Mouse (Mus musculus): Measurements from ENCODE around the gene Cc2d1b. TPM values are rescaled to one million over a fixed set of nuclear protein-coding genes. Genes with fewer than 3 reads are reported as not detected.
A peak's percentile ranks its signal among the peaks of the same experiment; 100 is the strongest.

The Cc2d1b gene
- total RNA-seq (2012; rRNA removed) (35.6 and 37.0 TPM in 2 replicates), polyA plus RNA-seq (2012; ENCODE audit: insufficient read depth in 1 of 2, insufficient read length in 2 of 2, low read depth in 1 of 2, low replicate concordance in 2 of 2, missing spikeins in 1 of 2) (10 to 100 TPM in 1 of 2 experiments, not detected in 1; 50.3 TPM)

- Histone ChIP-seq H3K79me2 (ENCODE audit: control insufficient read depth, insufficient read depth, low read length, poor library complexity) (peaks cover 7% of the 10 kb centered on the region), H3K9ac (ENCODE audit: control insufficient read depth, low read depth, low read length, poor library complexity, severe bottlenecking) (peak within 1 kb of the TSS; percentile 92), H3K9me3 (replicated peaks; ENCODE audit: insufficient read depth, low read length) (no peaks in the 10 kb centered on the region), H3K36me3 (ENCODE audit: control insufficient read depth in 1 of 2, insufficient read depth in 2 of 2, low read length in 2 of 2) (peaks cover under 1 to 11% of the 10 kb centered on the region in 2 experiments), H3K27ac (ENCODE audit: control insufficient read depth, low read depth, low read length) (peak within 1 kb of the TSS; percentile 64), H3K4me1 (ENCODE audit: control insufficient read depth in 1 of 2, insufficient read depth in 2 of 2, low read length in 2 of 2) (peaks cover 0 to 17% of the 10 kb centered on the region in 2 experiments; a peak in 3 of 4 replicates), H3K27me3 (ENCODE audit: control insufficient read depth in 1 of 2, insufficient read depth in 2 of 2, low read length in 2 of 2) (no peaks in the 10 kb centered on the region), H3K4me3 (ENCODE audit: control insufficient read depth in 1 of 2, insufficient read depth in 1 of 2, low read depth in 2 of 2, low read length in 2 of 2) (peak within 1 kb of the TSS; percentile 66 to 74)
- TF ChIP-seq ZMIZ1 (IDR thresholded peaks at IDR 0.05; ENCODE audit: low read depth, low read length), result peak; percentile 77
- peak; percentile 44; the same call in 1 of the 2 replicates for TF ChIP-seq ETS1 (IDR thresholded peaks at IDR 0.05; ENCODE audit: low read depth, low read length)
- peak; percentile 71 for TF ChIP-seq CHD2 (IDR thresholded peaks at IDR 0.05; ENCODE audit: low read length)
- no peak for TF ChIP-seq CHD1 (IDR thresholded peaks at IDR 0.05; ENCODE audit: low read depth, low read length)
- TF ChIP-seq HCFC1 (IDR thresholded peaks at IDR 0.05; ENCODE audit: low read depth, low read length), result peak; percentile 75
- peak; percentile 97 for TF ChIP-seq NRF1 (IDR thresholded peaks at IDR 0.05; ENCODE audit: insufficient read depth, low read depth, low read length, poor library complexity, severe bottlenecking)
- TF ChIP-seq ELF1 (IDR thresholded peaks at IDR 0.05; ENCODE audit: low read depth, low read length), result peak; percentile 43
- peak; percentile 100 for TF ChIP-seq USF1 (IDR thresholded peaks at IDR 0.05; ENCODE audit: low read depth, low read length)
- peak; percentile 96 for TF ChIP-seq MAX (IDR thresholded peaks at IDR 0.05; ENCODE audit: low read length)
- no peak for TF ChIP-seq GABPA (IDR thresholded peaks at IDR 0.05; ENCODE audit: low read depth, low read length)
- peak; percentile 69 for TF ChIP-seq SIN3A (IDR thresholded peaks at IDR 0.05; ENCODE audit: low read length)
- no peak for TF ChIP-seq POLR2AphosphoS5 (IDR thresholded peaks at IDR 0.05; ENCODE audit: borderline replicate concordance, low read depth, low read length)
- peak; percentile 49; the same call in 1 of the 2 replicates for TF ChIP-seq MYC (IDR thresholded peaks at IDR 0.05; ENCODE audit: low read depth, low read length)
- TF ChIP-seq USF2 (IDR thresholded peaks at IDR 0.05; ENCODE audit: borderline replicate concordance in 1 of 2, insufficient read depth in 1 of 2, low read depth in 1 of 2, low read length in 2 of 2), result peak; percentile 60 to 91
- TF ChIP-seq MAZ (IDR thresholded peaks at IDR 0.05; ENCODE audit: low read depth, low read length), result peak; percentile 73
- no peak for TF ChIP-seq RCOR1 (IDR thresholded peaks at IDR 0.05; ENCODE audit: low read depth, low read length)
- peak; percentile 88 to 96 for TF ChIP-seq POLR2A (IDR thresholded peaks at IDR 0.05; ENCODE audit: control insufficient read depth in 1 of 2, insufficient read depth in 1 of 2, low read depth in 1 of 2, low read length in 2 of 2, poor library complexity in 1 of 2)
- TF ChIP-seq UBTF (IDR thresholded peaks at IDR 0.05; ENCODE audit: borderline replicate concordance, insufficient read depth, low read depth, low read length), result peak; percentile 63; the same call in 1 of the 2 replicates
- TF ChIP-seq POLR2AphosphoS2 (IDR thresholded peaks at IDR 0.05; ENCODE audit: low read length), result peak; percentile 69; the same call in 1 of the 2 replicates
- peak; percentile 98 for TF ChIP-seq BHLHE40 (IDR thresholded peaks at IDR 0.05; ENCODE audit: borderline replicate concordance, low read depth, low read length)
- TF ChIP-seq E2F4 (IDR thresholded peaks at IDR 0.05; ENCODE audit: borderline replicate concordance, low read depth, low read length), result peak; percentile 39; the same call in 1 of the 2 replicates
- peak; percentile 77; the same call in 1 of the 2 replicates for TF ChIP-seq MXI1 (IDR thresholded peaks at IDR 0.05; ENCODE audit: low read depth, low read length)
- TF ChIP-seq MAFK (IDR thresholded peaks at IDR 0.05; ENCODE audit: borderline replicate concordance, low read depth, low read length), result no peak
- TF ChIP-seq TCF12 (IDR thresholded peaks at IDR 0.05; ENCODE audit: low read depth, low read length), result 0 out of 2 replicates have a peak, but pooled peaks have one; percentile 40
- TF ChIP-seq NELFE (IDR thresholded peaks at IDR 0.05; ENCODE audit: low read depth, low read length), result peak; percentile 92
- peak; percentile 94 for DNase-seq (ENCODE audit: low read depth, low spot score)
Observed at GRCm38 (mm10) chr4:108619587-108620341, at the start of gene Cc2d1b. Gene Cc2d1b (plus strand): TSS chr4:108619940.
